Mouse (Mus musculus) stomach, postnatal 0 days (tissue): ENCODE data around the gene Clk4.

Experiments
- CTCF ChIP-seq: IDR thresholded peaks from 2 replicates; pipeline ENCODE4 v1.5.1; 2016; ENCODE audit warnings: antibody characterized with exemption, low read depth, mild to moderate bottlenecking, moderate library complexity
- EP300 ChIP-seq: optimal IDR thresholded peaks from 2 replicates; pipeline ENCODE3; 2016; ENCODE audit warnings: antibody characterized with exemption

DNA sequence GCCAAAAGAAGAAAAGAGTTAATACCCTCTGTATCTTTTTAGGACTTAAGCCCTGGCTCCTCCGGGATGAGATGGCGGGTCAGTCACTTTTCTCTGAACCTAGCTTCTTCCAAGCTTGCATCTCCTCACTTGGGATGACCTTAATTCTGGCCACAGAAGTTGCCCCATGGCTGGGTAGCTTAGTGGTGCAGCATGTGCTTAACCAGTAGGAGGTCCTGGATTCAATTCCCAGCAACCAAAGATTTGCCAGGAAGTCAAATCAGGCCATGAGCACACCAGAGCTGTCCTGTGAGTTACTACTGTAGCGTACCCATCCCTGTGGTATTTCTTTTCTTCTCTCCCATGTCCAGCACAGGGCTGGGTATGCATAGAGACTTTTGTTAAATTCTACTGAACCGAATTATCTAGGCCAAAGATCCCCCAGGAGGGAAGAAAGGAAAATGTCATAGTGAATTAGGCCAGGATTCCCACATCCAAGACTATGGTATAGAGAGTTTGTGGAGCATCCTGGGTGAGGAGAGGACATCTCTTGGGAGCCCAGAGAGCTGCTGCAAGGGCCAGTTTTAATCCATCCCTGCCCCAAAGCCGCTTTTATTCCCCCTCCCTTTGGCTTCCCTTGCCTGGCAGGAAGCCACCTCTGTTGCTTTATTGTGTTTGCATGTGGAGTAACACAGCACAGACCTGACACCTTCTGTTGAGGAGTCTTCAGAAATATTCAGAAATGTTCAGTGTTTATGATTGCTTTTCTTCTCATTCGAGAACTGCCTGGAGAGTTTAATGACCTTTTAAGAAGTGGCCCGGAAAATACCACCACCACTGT is 54.7 kb downstream of the Clk4 start:
- TF ChIP-seq EP300: no peak
- no peak for TF ChIP-seq CTCF
